Mouse (Mus musculus) lung, adult 18-20 months (tissue): ENCODE data around the gene Gm5294.
A peak's percentile ranks its signal among the peaks of the same experiment; 100 is the strongest.

Experiments
- DNase-seq, 2 experiments: peaks; one replicate each; pipeline ENCODE4 v3.0.0; 2022; ENCODE audit warnings: mixed read lengths in 2 of 2

Gene Gm5294

DNA sequence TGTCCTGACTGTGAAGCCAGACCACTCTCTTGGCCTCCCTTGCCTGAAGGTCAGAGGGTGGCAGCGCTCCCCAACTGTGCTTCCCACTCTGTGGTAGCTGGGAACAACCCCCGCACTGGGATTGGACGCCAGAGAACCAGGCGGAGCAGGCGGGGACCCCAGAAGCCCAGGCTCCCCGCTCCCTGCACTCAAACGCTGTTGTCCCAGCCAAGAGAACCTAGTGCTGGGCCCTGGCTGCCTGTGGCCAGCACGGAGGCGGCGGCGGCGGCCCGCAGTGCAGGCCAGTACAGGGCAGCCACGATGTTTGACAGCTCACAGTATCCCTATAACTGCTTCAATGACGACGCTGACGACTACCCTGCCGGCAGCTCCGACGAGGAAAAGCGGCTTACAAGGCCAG lies at the start of gene Gm5294:
Gene Gm5294 (plus strand): TSS at position 301 of the 400 bp plus-strand sequence.
- no peak for DNase-seq

DNA sequence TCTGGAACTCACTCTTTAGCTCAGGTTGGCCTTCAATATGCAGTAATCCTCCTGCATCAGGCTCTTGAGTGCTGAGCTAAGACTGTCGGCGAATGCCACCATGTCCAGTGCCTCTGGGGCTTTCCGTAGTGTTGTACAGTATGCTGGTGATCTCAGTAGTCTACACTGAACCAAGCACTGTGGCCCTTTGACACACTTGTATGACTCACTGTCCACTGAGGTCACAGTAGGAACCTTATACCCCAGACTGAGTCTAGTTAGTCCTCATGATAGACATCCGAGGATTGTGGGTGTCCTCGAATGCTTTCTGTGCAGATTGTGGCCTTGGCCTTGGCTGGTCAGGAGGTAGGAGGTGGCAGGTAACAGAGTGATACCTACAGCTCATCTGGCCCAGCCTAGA lies 44.8 kb upstream of the Gm5294 start:
- DNase-seq = no peak

DNA sequence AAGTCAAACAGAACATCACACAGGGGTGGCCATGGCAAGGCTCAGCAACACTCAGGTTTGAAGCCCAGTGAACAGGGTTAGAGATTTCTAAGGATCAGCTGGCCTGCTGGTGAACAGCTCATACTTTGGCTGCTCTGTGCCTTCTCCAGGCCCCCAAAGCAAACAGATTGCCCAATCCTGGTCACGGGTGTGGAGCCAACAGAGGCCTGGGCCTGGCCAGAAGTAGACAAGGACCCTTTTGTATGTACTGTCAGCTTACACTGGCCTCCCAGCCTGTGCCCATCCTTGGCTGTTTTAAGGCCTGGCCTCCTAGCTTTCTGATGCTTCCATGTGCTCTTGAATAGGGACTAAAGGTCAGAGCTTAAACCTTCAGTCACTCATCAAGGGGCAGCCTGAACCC lies 43.5 kb upstream of the Gm5294 start:
- peak; percentile 64 to 72 for DNase-seq

DNA sequence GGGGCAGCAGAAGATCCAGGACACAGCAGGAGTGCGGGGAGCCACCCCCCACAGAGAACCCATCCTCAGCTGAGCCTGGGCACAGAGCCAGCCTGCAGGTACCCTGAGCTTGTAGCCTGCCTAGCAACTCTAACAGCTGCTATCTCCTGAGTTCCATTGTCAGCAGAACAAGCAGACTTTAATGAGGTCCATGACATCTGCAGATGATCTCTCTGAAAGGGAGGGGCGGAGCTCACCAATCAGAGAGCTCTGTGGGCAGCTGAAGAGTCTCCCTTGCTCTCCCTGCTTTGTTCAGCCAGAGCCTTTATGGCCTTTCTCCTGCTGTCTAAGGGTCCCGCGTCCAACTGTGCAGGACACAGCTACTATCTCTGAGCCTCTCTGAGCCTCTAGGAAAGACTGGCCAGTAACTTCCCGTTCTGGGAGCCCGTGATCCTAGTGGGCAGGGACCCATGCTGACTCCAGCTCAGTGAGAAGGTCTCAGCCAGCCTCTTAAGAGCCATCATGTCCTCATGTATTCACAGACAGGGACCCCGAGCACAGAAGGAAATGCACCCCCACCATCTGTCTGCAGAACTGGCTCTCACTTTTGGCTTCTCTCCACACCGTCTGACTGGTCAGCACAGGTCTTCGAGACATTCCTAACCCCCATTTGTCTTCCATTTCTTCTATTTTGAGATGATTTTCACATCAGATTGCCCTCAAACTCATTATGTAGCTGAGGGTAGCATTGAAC lies 41.0 kb upstream of the Gm5294 start:
- DNase-seq = no peak

DNA sequence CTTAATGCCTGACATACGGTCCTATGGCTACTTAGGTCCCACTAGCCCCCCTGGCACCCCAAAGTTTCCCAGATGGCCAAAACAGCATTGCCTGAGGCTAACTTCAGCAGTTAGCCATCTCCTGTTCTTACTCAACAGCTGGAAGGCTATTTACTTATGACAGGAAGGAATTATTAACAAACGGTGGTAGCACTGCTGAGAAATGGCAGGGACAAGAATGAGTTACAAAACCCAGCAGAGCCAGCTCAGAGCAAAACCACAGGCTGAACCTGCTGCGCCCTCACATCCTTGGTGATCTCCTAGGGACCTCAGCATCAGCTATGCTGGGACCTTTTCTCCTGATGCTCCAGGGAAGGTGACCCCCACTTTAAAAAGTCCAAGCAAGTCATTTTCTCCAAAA lies 40.2 kb upstream of the Gm5294 start:
- no peak for DNase-seq

DNA sequence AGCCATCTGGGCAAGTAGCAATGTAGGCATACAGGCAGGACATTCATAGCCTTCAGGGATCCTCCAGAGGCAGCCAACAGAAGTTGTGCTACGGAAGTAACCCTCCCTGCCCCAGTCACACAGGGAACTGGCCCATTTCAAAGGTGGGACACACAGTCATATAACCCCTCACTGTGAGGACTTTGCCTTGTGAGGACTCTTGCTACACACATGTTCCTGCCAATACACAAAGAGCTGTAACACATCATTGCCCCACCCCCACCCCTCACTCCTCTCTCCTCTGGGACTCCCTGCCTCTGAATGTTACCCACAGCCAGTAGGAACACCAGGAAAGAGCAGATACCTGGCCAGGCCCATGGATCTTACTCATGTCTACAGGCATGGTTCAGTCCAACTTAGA lies 37.2 kb upstream of the Gm5294 start:
- DNase-seq = no peak

DNA sequence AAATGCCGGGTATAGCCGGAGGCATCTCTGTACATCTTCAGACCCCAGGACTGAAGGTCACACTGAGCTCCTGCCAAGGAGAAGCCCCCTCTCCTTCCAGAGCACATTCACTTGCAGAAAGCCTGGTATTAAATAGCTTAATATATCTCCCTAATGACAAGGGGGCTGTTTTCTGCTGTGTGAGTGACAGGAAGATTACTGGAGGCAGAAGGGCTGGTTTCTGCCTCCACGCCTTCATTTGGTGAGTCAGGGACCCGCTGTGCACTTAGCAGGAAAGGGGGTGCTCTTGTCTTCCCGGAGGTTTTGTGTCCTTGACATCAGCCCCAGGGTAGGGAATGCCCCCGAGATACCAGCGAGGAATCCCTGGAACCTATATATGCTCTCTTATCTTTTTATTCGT lies 36.7 kb upstream of the Gm5294 start:
- no peak for DNase-seq

DNA sequence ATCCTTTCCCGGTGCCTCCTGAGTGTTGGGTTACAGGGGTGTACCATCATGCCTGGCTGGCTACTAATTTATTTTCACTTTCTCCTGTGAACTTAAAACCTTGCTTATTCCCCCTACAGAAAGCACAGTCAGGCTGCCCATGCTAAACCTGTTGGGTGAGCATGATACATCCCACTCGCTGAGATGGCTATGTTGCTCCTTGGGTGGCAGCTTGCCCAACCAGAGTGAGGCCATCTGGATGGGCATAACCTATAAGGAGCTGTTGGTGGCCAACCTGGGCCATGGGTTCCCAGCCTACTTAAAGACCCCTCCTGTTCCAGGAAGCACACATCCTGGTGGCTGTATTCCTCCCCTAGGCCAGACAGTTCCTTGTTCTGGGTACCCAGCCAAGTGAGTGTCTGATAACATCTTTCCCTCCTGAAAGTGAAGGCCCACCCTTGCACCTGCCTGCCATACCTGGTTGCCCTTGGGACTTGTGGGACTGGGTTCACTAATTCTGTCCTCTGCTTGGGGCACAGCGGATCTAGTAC lies 33.8 kb upstream of the Gm5294 start:
- no peak for DNase-seq

DNA sequence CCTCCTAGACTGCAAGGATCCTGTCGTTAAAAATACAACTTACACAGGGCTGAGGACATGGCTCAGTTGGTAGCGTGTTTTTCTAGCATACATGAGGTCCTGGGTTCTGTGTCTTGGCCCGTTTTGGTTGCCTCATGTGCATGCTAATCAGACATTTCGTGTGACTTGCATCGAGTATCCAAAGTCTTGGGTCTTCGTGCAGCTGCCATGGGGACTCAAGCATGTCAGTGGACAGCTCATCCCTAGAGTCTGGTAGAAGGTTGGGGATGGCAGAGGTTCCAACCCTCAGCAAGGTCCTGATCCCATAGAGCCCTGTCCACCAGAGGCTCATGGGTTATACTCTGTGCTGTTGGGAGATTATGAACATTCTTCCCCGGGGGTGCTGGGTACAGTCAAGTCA lies 32.2 kb upstream of the Gm5294 start:
- no peak for DNase-seq

DNA sequence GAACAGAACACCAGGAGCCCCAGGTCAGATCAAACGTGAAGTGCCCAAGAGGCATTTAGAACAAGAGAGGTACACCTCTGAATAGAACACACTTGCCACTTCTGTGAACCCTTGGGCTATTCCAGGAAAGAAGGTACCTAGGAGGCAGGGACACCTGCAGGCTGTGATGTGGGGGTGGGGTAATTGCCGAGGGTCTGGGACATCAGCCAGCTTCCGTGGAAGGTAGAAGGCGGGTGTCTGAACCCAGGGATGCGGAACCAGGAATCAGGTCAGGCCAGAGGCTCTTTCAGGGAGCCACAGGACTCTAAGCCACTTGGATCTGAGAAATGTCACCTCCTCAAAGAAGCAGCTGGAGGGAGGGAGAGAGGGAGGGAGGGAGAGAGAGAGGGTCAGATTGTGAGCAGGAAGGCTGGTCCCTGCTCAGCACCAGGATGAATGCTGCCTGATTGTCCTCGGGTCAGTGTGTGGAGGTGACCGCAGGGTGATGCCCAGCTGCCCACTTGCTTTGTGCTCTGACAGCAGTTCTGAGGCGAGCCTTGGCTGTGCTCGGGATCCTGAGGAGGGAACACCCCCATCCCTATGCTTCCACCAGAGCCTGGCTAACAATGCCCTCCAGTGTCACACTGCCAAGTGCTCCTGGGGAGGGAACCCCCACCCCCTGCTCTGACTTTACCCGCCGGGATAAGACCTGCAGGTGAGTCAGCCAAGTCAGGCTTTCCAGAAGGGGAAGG lies 31.2 kb upstream of the Gm5294 start:
- peak in 1 of 2 experiments; percentile 11 for DNase-seq

DNA sequence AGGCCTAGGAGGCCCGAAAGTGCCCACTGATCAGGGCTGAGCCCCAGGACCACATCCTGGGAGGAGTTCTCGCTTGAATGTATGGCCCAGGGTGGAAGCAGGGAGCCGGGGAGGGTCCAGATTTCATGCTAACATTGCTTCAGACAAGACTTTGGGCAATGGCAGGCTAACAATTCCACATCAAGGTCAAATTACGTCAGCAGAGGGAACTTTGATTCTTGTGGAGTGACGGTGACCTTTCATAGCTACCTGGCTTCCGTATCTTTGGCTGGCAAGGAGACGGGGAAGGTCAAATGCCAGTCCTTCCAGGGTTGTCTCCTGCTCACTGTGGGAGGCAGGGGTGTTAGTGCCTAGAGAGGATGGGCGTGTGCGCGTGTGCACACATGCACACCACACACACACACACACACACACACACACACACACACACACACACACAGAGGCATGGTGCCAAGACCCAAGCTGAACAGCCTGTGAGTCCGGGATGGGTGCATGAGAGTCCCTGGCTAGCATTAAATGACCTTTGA lies 28.9 kb upstream of the Gm5294 start:
- no peak for DNase-seq

DNA sequence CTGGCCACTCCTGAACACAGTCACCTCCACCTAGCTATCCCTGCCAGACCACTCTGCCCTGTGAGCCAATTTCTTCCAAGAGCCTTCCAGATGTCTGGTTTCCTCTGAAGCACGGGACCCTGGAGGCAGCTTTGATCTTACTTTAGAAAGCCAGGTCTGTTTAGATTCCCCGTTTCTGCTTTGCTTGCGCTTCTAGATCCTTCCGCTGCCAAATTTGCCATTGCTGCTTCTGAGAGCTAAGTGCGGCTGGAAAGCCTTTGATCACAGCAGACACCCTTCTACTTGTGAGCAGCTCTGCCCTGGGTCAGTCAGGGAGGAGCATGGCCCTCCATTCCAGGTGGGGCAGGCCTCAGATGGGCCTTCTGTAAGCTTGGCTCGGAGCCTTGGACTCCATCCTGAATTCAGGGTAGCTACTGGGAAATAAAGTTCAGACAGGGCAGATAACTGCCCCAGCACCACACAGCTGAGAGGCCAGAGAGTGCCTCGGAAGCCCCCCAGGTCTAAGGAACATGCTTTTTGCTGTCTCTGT lies 18.2 kb upstream of the Gm5294 start:
- DNase-seq = no peak

DNA sequence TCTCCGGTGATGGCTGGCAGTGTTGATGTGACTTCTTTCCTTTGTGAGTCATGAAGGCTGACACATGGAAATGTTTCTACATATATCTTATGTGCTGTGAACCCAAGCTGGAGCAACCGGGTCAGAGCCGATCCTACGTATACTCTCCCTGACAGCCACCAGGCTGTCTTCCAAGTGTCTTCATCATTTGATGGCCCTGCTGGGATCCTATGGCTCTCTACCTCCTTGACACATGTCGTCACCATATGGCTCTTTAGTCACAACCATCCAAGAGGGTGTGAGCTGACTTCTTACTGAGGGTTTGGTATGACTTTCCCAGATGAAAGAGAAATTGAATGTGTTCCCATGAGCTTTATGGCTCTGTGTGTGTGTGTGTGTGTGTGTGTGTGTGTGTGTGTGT lies 15.6 kb upstream of the Gm5294 start:
- DNase-seq = no peak

DNA sequence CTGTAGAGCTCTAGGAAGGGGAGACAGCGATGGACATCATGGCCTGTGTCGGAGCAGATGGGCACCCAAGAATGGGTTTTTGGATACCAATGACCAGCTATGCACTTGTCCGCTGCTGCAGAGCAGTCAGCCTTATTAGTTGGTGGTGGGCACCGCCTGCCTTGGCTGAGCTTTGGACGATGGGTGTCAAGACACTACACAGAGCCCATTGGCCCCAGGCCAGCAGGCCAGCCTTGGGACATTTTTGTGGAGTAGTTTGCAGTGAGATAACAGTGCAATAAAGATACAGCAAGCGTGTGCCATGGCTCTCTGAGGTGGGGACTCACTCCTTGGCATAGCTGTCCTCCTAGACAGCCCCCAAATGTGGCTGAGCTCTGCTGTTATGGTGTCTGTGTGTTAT lies 10.1 kb upstream of the Gm5294 start:
- no peak for DNase-seq

DNA sequence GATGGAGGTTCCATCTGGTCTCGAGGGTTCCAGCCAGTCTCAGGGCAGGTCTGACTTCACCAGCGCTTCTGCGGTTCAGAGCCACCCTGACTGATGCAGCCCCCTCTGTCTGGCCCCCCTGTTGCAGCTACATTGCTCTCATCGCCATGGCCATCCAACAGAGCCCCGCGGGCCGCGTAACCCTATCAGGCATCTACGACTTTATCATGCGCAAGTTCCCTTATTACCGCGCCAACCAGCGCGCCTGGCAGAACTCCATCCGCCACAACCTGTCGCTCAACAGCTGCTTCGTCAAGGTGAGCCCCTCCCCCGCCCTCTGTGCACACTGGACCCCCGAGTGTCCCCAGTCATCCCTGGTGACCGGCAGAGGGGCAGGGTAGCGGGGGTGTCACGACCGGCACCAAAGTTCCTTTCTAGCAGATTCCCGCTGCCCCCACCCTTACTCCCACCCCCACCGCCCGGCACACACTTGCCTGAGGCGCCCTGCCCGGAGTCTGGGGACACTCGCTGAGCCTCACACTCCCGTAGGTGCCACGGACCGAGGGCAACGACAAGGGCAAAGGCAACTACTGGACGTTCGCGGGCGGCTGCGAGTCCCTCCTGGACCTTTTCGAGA lies 945 bp downstream of the Gm5294 start:
- DNase-seq = no peak

DNA sequence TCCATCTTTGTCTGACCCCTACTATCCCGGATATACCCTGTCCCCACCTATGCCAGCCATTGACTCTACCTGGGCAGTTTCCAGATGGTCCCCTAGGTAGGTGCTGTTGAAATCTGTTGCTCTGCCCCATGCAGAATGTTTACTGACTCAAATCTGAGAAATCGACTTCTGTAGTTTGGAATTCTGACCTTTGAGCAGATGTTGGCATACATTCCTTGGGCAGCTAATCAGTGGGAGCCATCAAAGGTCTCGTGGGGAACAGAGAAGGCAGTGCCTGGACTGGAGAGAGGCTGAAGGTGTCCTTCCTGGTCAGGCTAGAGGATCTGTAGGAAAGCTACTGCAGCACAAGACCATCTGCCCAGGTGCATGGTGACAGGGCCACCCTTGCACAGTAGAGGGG lies 5.2 kb downstream of the Gm5294 start:
- no peak for DNase-seq

DNA sequence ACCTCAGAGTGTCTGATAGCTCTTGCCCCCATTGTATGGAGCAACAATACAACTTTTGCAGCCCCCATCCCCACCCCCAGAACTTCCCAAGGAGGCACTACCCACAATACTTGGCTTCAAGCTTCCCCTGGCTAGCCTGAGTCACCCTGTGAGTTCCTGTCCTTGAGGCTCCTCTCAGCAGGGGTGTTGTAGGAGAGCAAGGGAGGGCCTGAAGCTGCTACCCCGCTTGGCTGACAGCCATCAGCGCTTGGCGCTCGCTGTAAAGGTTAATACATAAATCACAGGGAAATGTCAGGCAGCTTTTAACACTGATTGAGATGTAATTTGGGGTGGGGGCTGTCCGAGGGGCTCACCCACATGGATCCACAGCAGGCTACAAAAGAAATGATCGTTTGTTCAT lies 13.5 kb downstream of the Gm5294 start:
- no peak for DNase-seq

DNA sequence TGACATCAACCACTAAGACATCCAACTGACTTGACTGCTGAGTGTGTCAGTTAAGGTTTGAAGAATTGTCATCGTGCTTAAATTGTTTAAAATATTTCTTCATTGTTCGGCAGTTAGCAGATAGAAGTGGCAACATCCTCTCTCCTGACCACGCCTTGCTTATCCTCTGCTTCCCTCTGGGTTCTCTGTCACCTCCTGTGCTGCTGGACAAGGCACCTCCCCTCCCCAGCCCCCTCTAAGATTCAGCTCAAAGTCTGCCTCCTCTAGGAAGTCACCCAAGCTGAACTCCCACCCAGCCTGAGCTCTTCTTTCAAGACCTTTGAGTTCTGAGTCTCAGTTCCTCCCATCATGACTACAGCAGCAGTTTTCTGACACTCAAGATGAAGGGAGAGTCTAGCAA lies 15.0 kb downstream of the Gm5294 start:
- no peak for DNase-seq

DNA sequence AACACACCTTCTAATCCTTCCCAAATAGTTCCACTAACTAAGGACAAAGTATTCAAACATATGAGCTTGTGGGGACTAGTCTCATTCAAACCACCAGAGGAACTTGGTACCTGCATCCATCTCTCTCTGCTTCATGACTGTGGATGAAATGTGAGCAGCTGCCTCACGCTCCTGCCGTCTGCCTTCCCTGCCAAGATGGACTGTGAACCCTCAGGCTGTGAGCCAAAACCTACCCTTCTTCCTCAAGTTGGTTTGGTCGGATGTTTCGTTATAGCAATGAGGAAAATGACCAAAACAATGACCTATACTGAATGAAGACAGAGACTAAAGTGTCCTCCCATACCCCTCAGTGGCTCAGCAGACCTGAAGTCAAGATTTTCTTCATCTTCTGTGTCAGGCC lies 21.1 kb downstream of the Gm5294 start:
- DNase-seq = no peak

DNA sequence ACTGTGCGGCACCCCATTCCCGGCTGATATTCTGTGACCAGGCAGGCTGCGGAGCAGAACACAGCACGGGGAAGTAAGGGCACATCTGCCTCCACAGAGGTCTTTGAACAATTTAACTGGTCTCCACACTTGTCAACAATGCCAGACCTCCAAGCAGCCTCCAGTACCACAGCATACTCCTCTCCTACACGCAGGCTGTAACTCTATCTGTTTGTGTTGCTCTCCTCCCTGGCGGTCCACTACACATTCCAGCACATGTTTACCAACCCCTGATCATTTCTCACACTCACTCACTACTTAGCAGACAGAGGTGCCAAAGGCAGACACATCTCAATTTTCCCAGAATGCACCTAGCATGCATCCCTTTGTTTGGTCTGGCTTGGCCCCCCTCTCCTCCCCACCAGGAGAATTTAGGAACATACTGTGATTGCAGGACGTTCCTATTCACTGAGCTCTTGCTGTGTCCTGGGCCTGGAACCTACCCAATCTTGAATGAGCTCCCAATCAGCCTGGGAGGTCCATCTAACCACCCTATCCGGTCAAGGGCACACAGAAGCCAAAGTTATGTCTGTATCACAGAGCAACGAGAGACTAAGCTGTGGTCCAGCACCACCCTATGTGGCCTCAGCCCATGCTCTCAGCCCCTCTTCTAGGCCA lies 23.4 kb downstream of the Gm5294 start:
- peak in 1 of 2 experiments; percentile 23 for DNase-seq

DNA sequence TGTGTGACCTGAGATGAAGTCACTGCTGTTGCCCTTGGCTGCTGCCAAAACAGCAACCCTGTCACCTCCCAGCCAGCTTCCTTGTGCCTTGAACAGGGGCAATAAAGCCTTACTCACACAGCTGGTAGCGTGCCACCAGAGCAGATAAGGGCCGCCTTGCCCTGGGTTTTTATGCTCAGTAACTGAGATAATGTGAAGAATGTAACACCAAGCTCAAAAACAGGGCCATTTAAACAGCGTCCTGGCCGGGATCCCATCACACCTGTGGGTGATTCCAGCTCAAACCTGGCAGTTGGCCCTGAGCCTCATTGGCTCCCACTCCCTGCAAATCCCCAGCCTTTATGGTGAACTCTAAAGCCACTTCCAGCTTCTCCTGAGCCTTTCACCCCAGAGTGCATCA lies 26.6 kb downstream of the Gm5294 start:
- peak; percentile 65 to 66 for DNase-seq

DNA sequence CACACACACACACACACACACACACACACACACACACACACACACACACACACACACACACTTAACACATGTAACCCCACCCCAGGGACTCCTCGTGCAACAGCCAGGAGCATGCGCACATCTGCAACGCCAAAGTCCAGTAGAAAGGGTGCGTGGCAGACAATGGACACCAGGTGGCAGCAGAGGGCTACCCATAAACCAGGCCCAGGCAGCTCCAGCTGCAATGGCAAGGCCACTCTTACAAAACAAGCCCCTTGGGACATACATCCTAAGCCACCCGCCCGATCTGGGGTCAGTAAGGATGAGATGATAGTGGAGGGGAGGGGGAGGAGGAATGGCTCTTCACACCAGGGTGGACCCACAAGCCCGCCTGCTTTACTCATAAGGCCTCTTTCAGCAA lies 28.2 kb downstream of the Gm5294 start:
- DNase-seq = peak; percentile 84 to 89
